Comparison of ENCODE assay signal across 9 mouse cellular contexts in genomic region chr9:52679362-52679947, GRCm38 (mm10). TPM values are rescaled to one million over a fixed set of nuclear protein-coding genes. Genes with fewer than 3 reads are reported as not detected.
DNase-seq lines count a peak whose midpoint lies in the region; ATAC-seq and TF ChIP-seq lines count a peak whose summit lies in the region.
"Had no signal": no experiment of that assay in that cellular context is flagged by ENCODE, and none has a peak within 500 bp of the region (broad histone marks: within the 10 kb centered on the region; RNA-seq: fewer than 3 reads in every experiment).

AI593442 (minus strand) TSS chr9:52679780.

- H3K4me3 ChIP-seq in stomach, postnatal 0 days (ENCODE audit: low read depth, low read length) = peak within 1 kb of the TSS; percentile 29
- H3K4me3 ChIP-seq: erythroblast, embryonic 14.5 days had no signal

- H3K4me2 ChIP-seq in stomach, postnatal 0 days (replicated peaks; ENCODE audit: low read depth) = peak within 1 kb of the TSS; percentile 50

- no peak within 1 kb of the TSS for H3K9ac ChIP-seq in stomach, postnatal 0 days (ENCODE audit: low read length)

- TF ChIP-seq CTCF in stomach, postnatal 0 days (IDR thresholded peaks at IDR 0.05; ENCODE audit: low read depth) = no peak

- H3K4me1 ChIP-seq in stomach, postnatal 0 days (replicated peaks; ENCODE audit: control insufficient read depth, insufficient read depth) = no peaks in the 10 kb centered on the region

- no peaks in the 10 kb centered on the region for H3K9me3 ChIP-seq in stomach, postnatal 0 days (ENCODE audit: control insufficient read depth, low read length)

- H3K27ac ChIP-seq in stomach, postnatal 0 days (replicated peaks) = no peak within 1 kb of the TSS

- no peak for TF ChIP-seq EP300 in stomach, postnatal 0 days (optimal IDR thresholded peaks at IDR 0.05)

- peak; percentile 2 for DNase-seq in cerebellum, adult 11-12 months
- DNase-seq in cerebellum, adult 9-11 months = no peak
- peak; percentile 89 for DNase-seq in brain, adult 2 months (ENCODE audit: low read depth, low spot score)
- peak; percentile 44 to 61 for DNase-seq in layer of hippocampus, adult 8-10 months (ENCODE audit: low spot score in 2 of 2)
- peak; percentile 45 for DNase-seq in mesoderm, embryonic 11.5 days (ENCODE audit: low read depth, low spot score)
- DNase-seq in stomach, postnatal 0 days (ENCODE audit: low spot score) = peak; percentile 14
- DNase-seq in thymus, postnatal 36 days = no peak

- no peaks in the 10 kb centered on the region for H3K36me3 ChIP-seq in stomach, postnatal 0 days (ENCODE audit: control insufficient read depth, insufficient read depth, low read length)

- peaks cover 6% of the 10 kb centered on the region; the same call in 1 of the 2 replicates for H3K27me3 ChIP-seq in stomach, postnatal 0 days (ENCODE audit: control insufficient read depth, insufficient read depth, low read length)

- peak; percentile 69 for ATAC-seq in frontal cortex, adult (ENCODE audit: low TSS enrichment)
- ATAC-seq in stomach, postnatal 0 days (ENCODE audit: low FRiP score, low TSS enrichment) = no peak

- WGBS in stomach, postnatal 0 days = 0% methylated on average over 16 of the region's 27 CpGs

RNA-seq across cellular contexts. Expression of gene AI593442, which starts in this region (rescaled TPM):
- total RNA-seq in layer of hippocampus, adult 8-10 months (2022) = 100 to 1,000 TPM; 110 to 120 (median 117) TPM
- 0.50 and 0.57 TPM in 2 replicates for polyA plus RNA-seq in stomach, postnatal 0 days (2015; fragmentation: Nextera tagmentation; extraction: Ambion mirVana)

Comparison
In these comparisons a context has a peak if more than half of its experiments do, and no peak if none do; other contexts are left out.
1. DNase-seq: peak in cerebellum, adult 11-12 months (single experiment), brain, adult 2 months (single experiment), layer of hippocampus, adult 8-10 months (2 of 2) and mesoderm, embryonic 11.5 days (single experiment); none in cerebellum, adult 9-11 months (single experiment) and thymus, postnatal 36 days (0 of 2).
2. Peak in DNase-seq, H3K4me3 ChIP-seq and H3K4me2 ChIP-seq in stomach, postnatal 0 days; RNA of the gene not detected or under 1 TPM.